Mouse (Mus musculus): ENCODE measurements around the gene Atp8a2. TPM values are rescaled to one million over a fixed set of nuclear protein-coding genes. Genes with fewer than 3 reads are reported as not detected.

Gene Atp8a2
- polyA plus RNA-seq, 1 experiment from 2014 or later = 46.8 TPM

DNA sequence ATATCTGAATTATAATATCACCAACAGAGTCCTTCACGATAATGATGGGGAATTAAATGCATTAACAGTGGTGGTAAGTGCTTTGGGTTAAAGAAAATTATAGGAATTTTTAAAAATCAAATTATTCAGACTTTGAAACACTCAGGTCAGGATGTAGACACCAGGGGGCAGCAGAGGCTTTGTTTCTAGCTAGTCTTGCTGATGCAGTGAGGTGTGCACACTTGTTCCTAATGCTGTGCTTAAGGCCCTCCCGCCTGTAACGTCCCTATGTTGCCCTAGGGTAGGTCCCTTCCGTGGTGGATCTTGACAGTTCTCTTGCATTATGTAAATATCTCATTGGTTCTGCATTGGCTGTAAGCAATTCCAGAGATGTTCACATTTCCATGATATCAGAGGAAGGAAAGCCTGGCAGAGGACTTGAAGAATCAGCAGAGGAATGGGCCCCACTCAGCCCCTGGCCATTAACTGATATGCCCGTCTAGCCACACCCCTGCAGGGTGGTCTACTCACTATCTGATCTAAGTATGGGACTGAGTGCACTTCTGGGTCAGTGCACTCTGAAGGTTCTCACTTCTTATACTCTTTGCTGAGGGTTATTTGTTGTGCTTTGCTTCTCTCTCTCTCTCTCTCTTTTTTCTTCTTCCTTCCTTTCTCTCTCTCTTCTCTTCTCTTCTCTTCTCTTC is 591.2 kb downstream of the Atp8a2 start:
- H3K9ac ChIP-seq (replicated peaks) = no peak overlapping the region
- H3K27ac ChIP-seq (replicated peaks) = no peak overlapping the region
- H3K4me2 ChIP-seq = no peak overlapping the region
- no peak overlapping the region for H3K4me3 ChIP-seq (replicated peaks)
- no peaks in the 10 kb centered on the region for H3K4me1 ChIP-seq
- no peaks in the 10 kb centered on the region for H3K9me3 ChIP-seq (replicated peaks)
- WGBS = 23% methylated on average over 5 of the region's 5 CpGs
- peak; percentile 61; the same call in 1 of the 2 replicates for ATAC-seq (ENCODE audit: low FRiP score)
- no peaks in the 10 kb centered on the region for H3K36me3 ChIP-seq
- peaks cover 8% of the 10 kb centered on the region; the same call in 1 of the 2 replicates for H3K27me3 ChIP-seq (replicated peaks)

DNA sequence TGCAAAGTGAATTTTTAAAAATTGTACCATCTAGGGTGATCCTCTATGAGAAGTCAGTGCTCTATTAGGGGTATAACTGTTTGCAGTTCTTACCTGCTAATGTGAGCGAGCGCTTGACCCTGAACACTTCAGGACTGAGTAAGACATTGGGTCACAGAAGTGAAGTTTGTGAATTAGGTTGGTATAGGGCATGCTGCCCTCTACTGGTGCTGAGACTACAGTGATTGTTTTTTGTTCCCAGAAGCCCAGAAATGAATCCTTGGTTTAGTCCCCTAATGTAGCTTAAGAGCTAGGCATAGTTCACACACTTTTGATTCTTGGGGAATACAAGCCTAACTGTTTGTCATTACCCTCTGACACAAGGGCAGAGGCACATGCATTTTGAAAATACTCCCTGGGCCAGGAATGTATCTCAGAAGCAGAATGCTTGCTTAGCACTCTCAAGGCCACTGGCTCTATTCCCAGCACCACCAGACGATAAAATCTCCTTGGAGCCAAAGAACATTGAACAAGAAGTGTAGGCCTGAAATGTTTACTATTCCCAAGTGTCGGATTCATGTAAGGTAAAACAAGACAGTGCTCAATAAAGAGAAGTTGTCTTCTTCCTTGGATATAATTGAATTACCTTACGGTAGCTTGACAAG is 592.9 kb downstream of the Atp8a2 start:
- H3K36me3 ChIP-seq = no peaks in the 10 kb centered on the region
- ATAC-seq (ENCODE audit: low FRiP score) = no peak
- no peaks in the 10 kb centered on the region for H3K9me3 ChIP-seq (replicated peaks)
- no peak overlapping the region for H3K4me3 ChIP-seq (replicated peaks)
- no peak overlapping the region for H3K4me2 ChIP-seq
- peaks cover 8% of the 10 kb centered on the region; the same call in 1 of the 2 replicates for H3K27me3 ChIP-seq (replicated peaks)
- H3K27ac ChIP-seq (replicated peaks) = no peak overlapping the region
- 70% methylated on average over 5 of the region's 5 CpGs for WGBS
- no peaks in the 10 kb centered on the region for H3K4me1 ChIP-seq
- no peak overlapping the region for H3K9ac ChIP-seq (replicated peaks)

DNA sequence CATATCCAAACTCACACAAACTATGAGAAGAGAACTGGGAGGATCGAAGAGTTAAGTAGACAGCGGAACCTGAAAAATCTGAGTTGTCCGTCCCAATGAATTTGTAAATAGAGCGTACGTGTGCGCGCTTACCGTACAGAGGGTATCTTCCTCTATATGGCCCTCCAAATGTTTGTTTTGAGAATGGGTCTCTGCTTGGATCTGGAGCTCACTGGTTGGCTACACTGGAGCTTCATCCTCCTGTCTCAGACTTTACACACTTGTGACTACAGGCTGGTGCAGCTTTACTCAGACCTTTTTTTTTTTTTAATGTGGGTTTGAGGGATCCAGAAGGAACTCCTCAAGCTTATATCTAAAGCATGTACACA is 598.7 kb downstream of the Atp8a2 start:
- peak overlapping the region; percentile 86 for H3K27ac ChIP-seq (replicated peaks)
- peak overlapping the region; percentile 85 for H3K4me2 ChIP-seq
- H3K4me1 ChIP-seq = peaks cover 23% of the 10 kb centered on the region
- no peaks in the 10 kb centered on the region for H3K9me3 ChIP-seq (replicated peaks)
- H3K4me3 ChIP-seq (replicated peaks) = peak overlapping the region; percentile 91
- peak overlapping the region; percentile 76 for H3K9ac ChIP-seq (replicated peaks)
- H3K27me3 ChIP-seq (replicated peaks) = 0 out of 2 replicates have a peak, but pooled peaks cover 3% of the 10 kb centered on the region
- peak; percentile 70 for ATAC-seq (ENCODE audit: low FRiP score)
- no peaks in the 10 kb centered on the region for H3K36me3 ChIP-seq
- WGBS = 9% methylated on average over 8 of the region's 8 CpGs

DNA sequence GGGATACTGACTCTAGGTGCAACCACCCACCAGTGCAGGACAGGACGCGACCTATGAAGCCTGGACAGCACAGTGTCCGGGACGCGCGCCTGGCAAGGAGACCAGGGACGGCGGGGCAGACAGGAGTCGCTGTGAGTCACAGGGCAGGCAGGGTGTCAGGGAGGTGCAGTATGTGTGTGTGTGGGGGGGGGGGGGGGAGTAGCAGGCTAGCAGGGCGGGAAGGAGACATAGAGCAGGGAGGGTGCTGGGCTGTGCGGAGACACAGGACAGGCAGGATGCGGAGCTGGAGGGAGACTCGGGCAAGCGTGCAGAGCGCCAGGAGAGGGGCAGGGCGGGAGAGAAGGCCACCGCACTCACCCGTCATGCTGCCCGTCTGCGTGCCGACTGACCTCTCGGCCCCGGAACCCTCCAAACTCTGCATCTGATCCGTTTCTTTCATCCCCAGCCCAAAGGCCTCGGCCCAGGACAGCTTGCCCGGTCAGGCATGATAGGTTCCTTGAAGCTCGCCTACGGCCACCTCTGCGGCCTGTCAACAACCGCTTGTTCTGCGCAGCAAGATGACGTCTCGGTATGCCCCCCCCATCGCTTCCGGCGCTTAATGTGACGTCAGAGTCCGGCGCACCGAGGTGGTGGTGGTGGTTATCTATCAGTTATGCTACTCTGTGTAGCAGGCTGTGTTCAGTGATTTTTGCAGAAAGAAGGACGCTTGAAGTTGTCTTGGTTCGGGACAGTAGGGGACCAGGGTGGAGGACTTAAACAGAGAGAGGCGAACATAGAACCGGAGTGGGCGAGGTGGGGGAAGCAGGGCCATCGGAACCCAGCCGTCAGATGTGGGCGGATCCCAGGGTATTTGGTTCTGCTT is 599.4 kb downstream of the Atp8a2 start, which contains the start of gene Cdadc1:
Cdadc1 (minus strand) TSS at position 562 of the 862 bp plus-strand sequence.
- Histone ChIP-seq H3K4me3 (replicated peaks) (peak within 1 kb of the TSS; percentile 91), H3K4me1 (peaks cover 23% of the 10 kb centered on the region), H3K27ac (replicated peaks) (peak within 1 kb of the TSS; percentile 86), H3K4me2 (peak within 1 kb of the TSS; percentile 85), H3K9ac (replicated peaks) (peak within 1 kb of the TSS; percentile 76), H3K27me3 (replicated peaks) (no peaks in the 10 kb centered on the region), H3K9me3 (replicated peaks) (no peaks in the 10 kb centered on the region), H3K36me3 (0 out of 2 replicates have a peak, but pooled peaks cover 3% of the 10 kb centered on the region)
- WGBS = under 1% methylated on average over 42 of the region's 48 CpGs
- peak; percentile 97 for ATAC-seq (ENCODE audit: low FRiP score)

DNA sequence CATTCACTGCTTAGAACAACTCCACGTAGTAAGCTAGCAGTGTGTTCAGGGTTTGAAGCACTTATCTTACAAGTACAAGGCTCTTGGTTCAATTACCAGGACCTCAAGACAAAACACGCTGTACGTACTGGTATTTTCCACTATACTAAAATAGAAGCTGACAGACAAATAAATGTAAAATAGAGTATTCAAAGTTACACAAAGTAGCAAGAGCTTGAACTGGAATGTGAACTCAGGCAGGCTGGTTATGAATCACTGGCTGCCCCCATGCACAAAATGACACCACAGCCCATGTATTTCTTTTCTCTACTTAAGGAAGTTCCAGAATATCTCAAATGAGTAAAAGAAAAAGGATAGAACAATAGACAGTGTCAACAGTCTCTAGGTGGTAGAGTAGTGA is 602.0 kb downstream of the Atp8a2 start:
- Histone ChIP-seq H3K9ac (replicated peaks) (no peak overlapping the region), H3K4me2 (no peak overlapping the region), H3K9me3 (replicated peaks) (no peaks in the 10 kb centered on the region), H3K36me3 (peaks cover 17% of the 10 kb centered on the region), H3K4me1 (peaks cover 23% of the 10 kb centered on the region), H3K4me3 (replicated peaks) (no peak overlapping the region), H3K27ac (replicated peaks) (no peak overlapping the region), H3K27me3 (replicated peaks) (no peaks in the 10 kb centered on the region)
- no peak for ATAC-seq (ENCODE audit: low FRiP score)
- WGBS = 97% methylated on average over 3 of the region's 3 CpGs

DNA sequence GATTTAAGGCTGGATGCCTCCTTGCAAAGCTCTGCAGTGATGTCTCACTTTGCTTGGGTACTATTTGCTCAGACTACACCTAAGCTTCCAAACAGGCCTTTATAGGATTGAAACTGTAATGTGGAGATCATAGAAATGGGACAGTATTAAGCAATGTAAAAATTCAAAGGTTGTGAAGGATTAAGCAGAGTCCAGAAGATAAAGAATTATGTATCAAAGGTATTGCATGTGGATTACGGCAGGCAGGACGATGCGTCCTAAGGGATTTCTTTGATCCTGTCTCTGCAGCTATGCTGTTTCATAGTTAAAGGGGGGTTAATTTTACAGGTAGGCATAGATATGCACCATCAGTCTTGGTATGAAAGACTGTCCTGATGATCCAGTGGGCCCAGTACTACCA is 604.4 kb downstream of the Atp8a2 start:
- WGBS = 71% methylated on average over 3 of the region's 3 CpGs
- Histone ChIP-seq H3K36me3 (peaks cover 37% of the 10 kb centered on the region), H3K4me1 (peaks cover 18% of the 10 kb centered on the region), H3K4me2 (no peak overlapping the region), H3K27ac (replicated peaks) (no peak overlapping the region), H3K27me3 (replicated peaks) (no peaks in the 10 kb centered on the region), H3K9me3 (replicated peaks) (no peaks in the 10 kb centered on the region), H3K9ac (replicated peaks) (no peak overlapping the region), H3K4me3 (replicated peaks) (no peak overlapping the region)
- ATAC-seq (ENCODE audit: low FRiP score) = no peak

DNA sequence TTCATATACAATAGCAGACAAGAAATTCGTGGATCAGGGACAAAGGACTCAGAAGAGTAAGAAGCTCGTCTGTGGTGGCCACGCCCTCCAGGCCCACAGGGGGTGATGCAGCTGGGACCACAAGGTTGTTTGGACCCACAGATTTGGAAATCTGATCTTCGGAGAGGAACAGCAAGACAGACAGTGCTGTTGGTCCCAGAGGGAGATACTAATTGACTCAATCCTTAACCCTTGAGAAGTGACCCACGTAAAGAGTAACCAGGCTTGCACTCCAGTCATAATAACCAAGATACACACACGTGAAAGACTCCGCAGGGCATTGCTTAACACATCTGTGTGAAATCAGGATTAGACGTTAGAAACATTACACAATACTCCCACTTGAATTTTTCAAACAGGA is 605.1 kb downstream of the Atp8a2 start:
- peaks cover 38% of the 10 kb centered on the region for H3K36me3 ChIP-seq
- no peaks in the 10 kb centered on the region for H3K9me3 ChIP-seq (replicated peaks)
- no peak overlapping the region for H3K4me3 ChIP-seq (replicated peaks)
- H3K9ac ChIP-seq (replicated peaks) = no peak overlapping the region
- no peak for ATAC-seq (ENCODE audit: low FRiP score)
- peaks cover 15% of the 10 kb centered on the region for H3K4me1 ChIP-seq
- WGBS = 64% methylated on average over 8 of the region's 8 CpGs
- H3K4me2 ChIP-seq = no peak overlapping the region
- no peak overlapping the region for H3K27ac ChIP-seq (replicated peaks)
- H3K27me3 ChIP-seq (replicated peaks) = no peaks in the 10 kb centered on the region

DNA sequence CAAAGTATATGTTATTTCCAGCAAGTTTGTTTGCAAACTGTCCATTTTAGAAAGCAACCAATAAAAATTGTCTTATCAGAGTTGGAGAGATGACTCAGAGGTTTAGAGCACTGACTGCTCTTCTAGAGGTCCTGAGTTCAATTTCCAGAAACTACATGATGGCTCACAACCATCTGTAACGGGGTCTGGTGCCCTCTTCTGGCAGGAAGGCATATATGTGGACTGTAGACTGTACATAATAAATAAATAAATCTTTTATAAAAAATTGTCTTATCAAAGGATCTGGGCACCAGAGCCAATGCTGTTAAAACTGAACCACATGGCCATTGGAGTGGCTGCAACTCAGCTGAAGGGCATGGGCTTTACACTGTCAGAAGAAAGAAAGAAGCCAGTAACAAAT is 606.4 kb downstream of the Atp8a2 start:
- H3K4me2 ChIP-seq = no peak overlapping the region
- peaks cover 50% of the 10 kb centered on the region for H3K36me3 ChIP-seq
- no peak for ATAC-seq (ENCODE audit: low FRiP score)
- peaks cover 7% of the 10 kb centered on the region; the same call in 1 of the 2 replicates for H3K4me1 ChIP-seq
- H3K4me3 ChIP-seq (replicated peaks) = no peak overlapping the region
- H3K27me3 ChIP-seq (replicated peaks) = no peaks in the 10 kb centered on the region
- H3K9me3 ChIP-seq (replicated peaks) = no peaks in the 10 kb centered on the region
- 84% methylated on average over 1 of the region's 1 CpGs for WGBS
- no peak overlapping the region for H3K9ac ChIP-seq (replicated peaks)
- no peak overlapping the region for H3K27ac ChIP-seq (replicated peaks)

MicroRNAs within 50 kb of the gene (microRNA counts, 519-probe panel; counts per million panel counts)
- microRNA mmu-miR-719 = not detected

Small RNAs within 50 kb of the gene (microRNA-seq; reads per million reads assigned to microRNA genes)
- not detected for gene Mir719

Other genes with a start within 250 kb of the Atp8a2 start
- 0.15 TPM in 1 of 2 replicates, not detected in the other for gene Nupl1, start 54.3 kb upstream of the Atp8a2 start, polyA plus RNA-seq (2015; fragmentation: Nextera tagmentation; extraction: Ambion mirVana)
- 43.9 and 46.7 TPM in 2 replicates for gene Gm49336, start 54.3 kb upstream of the Atp8a2 start, polyA plus RNA-seq (2015; fragmentation: Nextera tagmentation; extraction: Ambion mirVana)
- gene Mtmr6, start 68.0 kb upstream of the Atp8a2 start, polyA plus RNA-seq (2015; fragmentation: Nextera tagmentation; extraction: Ambion mirVana) = 50.0 and 54.9 TPM in 2 replicates
- gene Amer2, start 176.1 kb upstream of the Atp8a2 start, polyA plus RNA-seq (2015; fragmentation: Nextera tagmentation; extraction: Ambion mirVana) = 21.8 and 30.5 TPM in 2 replicates